Mouse (Mus musculus): ENCODE measurements around the gene Fryl. TPM values are rescaled to one million over a fixed set of nuclear protein-coding genes. Genes with fewer than 3 reads are reported as not detected.
"Not testable (repeated sequence)": the region's sequence is repeated elsewhere in the genome, so short reads cannot be mapped to it uniquely, and the experiment has no call there.

The Fryl gene
- total RNA-seq, 1 experiment from 2014 or later, result 52.3 TPM

DNA sequence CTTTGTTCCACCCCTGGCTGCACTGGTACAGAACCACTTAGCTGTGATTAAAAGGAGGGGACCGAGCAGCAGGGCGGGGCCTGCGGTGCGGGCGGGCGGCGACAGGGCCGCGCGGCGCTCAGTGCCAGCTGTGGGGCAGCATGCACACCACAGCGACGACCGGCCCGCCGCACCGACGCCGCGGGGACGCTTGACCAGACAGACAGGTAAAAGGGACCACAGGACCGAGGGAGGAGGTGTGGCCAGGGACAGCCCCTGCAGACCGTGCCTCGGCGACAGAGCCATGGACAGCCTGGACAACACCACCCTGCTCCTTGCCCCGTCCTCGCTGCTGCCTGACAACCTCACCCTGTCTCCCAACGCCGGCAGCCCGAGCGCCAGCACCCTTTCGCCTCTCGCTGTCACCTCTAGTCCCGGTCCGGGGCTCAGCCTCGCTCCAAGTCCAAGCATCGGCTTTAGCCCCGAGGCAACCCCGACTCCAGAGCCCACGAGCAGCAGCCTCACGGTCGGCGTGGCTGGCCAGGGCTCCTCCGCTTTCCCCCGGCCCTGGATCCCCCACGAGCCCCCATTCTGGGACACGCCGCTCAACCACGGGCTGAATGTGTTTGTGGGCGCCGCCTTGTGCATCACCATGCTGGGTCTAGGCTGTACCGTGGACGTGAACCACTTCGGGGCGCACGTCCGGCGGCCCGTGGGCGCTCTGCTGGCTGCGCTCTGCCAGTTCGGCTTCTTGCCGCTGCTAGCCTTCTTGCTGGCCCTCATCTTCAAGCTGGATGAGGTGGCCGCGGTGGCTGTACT lies 249.4 kb downstream of the Fryl start, which contains the start of gene Slc10a4:
Gene Slc10a4, plus strand, starts transcription at position 100 of the 798 bp plus-strand sequence.
- peak; percentile 60 for DNase-seq

DNA sequence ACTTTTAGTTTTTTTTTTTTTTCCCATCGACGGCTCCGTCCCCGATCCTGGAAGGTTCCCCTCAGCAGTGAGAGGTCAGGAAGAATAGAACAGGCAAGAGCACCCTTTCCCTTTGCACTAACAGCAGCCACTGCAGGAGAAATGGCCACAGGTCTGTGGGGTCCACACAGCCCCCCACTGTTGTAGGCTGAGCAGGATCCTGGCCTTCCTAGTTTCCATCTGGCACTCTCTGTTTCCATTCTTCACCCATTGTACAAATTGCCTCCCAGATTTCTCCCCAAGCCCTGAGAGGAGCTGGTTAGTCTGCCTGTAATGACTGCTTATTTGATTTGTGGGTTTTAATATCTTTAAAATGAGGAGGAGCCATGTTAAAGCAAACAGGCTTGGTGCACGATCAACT lies 252.4 kb downstream of the Fryl start:
- DNase-seq, result no peak

DNA sequence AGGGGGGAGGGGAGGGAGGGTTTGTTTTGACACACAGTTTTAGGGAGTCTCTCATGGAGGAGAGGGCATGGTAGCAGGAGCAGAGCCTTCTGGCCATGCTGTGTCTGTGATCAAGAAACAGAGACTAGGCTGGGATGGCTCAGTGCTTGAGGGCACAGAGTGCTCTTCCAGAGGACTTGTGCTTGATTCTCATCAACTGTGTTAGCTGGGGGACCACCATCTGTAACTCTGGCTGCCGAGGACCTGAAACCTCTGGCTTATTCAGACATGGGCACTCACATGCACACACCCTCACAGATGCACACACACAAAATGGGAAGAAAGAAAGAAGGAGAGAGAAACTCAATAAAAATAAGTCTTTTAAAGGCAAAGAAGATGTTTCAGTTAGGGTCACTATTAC lies 257.9 kb downstream of the Fryl start:
- DNase-seq, result not testable (repeated sequence)

DNA sequence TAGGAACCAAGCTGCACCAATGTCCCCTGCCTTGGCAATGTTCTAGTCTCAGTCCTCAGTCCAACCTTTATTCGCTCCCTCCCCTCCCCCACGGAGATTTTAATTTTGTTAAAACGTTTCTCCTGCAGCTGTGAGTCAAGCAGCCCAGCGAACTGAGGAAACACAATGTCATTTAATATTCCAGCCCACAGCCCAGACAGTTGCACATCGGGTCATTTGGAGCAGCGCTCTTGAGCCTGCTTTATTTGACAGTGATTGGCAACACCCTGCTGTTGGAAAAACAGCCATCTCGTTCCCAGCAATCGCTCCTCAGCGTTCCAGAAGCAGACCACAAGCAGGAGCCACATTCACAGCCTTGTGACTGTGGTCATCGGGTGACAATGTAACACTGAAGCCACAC lies 261.0 kb downstream of the Fryl start:
- DNase-seq, result no peak

DNA sequence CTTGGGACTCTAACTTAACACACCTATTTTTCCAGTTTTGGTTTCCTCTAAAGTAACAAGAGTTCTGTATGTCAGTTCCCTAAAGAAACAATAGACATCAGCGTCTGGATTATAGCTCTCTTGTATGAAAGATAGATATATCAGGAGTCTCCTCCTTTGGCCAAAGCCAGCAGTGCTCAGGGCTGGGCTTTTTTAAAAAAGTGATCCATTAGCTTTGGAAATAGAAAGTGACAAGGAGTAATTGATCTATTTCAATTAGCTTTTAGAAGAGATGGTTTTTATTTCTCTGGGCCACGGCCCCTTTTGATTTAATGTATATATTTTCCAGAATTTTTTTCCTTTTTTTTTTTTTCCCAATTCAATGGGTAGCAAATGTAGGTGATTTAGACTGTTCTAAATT lies 261.5 kb downstream of the Fryl start:
- no peak for DNase-seq

DNA sequence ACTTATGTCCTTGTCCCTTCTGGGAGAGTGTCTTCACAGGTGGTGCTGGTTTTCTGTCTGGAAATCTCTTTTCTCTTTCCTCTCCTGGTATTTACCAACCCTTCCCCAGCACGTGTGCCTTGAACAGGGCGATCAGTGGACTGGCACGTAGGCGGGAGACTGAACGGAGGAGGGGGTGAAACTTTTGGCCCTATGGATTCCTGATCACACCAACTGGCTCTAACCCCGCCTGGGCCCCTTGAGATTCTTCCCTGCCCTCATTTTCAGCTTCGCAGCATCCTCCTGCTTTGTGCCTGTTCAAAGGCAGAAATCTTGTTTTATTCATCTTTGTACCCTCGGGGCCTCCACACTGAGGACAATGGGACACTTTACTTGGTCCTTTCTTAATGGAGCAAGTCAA lies 262.0 kb downstream of the Fryl start:
- DNase-seq, result no peak

DNA sequence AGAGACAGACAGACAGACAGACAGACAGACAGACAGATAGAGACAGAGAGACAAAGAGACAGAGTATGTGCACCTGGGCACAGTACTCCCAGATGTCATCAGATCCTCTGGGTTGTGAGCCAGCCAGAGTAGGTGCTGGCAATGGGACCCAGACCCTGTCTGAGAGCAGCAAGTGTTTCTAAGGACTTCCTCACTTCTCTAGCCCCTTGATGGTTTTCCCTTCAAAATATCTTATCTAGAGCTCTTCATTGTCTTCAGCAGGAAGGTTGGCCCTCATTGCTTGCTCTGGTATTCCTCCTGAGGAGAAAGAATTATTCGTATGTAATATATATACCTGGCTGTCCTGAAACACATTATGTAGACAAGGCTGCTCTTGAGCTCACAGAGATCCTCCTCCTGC lies 263.9 kb downstream of the Fryl start:
- no peak for DNase-seq

DNA sequence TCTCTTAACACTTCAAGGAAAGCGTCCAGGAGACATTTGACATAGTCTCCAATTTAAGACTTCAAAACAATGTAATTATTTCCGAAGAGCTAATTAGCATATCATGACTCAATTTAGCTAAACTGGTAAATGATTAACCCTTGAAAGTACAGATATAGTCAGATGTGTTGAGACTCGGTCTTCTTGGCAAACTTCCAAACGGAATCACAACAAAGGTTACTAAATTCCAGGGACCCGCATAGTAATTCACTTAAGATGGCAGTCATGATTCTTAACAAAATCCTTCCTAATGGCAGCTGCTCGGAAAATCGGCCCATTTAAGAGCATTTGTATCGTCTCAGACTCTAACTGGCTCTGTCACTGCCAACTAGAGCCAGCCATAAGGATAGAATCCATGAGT lies 266.7 kb downstream of the Fryl start:
- DNase-seq, result no peak

DNA sequence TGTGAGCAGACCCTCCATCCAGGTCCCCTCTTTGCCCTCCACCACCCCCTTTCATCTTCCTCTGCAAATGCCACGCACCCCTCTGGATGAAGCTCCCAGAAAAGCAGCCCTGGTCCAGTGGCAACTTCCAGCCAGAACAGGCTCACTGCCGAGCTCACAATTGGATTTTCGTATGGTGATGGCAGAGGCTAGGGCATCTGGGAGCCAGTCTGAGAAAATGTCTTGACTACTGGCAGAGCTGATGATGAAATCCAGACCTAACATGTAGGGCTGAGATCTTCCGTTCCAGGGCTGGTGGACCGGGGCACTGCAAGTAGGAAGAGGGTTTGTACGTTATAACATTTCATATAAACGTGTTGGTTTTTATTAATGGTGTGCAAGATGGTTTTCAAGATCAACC lies 268.6 kb downstream of the Fryl start:
- no peak for DNase-seq

DNA sequence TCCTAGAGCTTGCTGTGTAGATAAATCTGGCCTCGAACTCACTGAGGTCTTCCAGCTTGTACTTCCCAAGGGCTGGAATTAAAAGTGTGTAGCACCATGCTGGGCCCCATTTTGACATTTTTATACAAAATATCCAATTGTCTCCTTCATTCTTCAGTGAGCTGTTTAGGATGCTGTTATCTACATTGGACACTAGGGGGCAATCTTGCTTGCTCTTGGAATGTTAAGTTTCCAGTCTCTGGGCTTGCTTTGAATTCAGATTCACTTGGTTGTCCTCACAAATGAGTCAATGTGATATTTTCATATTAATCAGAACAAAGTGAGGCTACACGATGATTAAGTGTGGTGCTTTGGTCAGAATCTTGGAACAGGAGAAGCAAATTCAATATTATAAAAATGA lies 272.3 kb downstream of the Fryl start:
- DNase-seq, result no peak

DNA sequence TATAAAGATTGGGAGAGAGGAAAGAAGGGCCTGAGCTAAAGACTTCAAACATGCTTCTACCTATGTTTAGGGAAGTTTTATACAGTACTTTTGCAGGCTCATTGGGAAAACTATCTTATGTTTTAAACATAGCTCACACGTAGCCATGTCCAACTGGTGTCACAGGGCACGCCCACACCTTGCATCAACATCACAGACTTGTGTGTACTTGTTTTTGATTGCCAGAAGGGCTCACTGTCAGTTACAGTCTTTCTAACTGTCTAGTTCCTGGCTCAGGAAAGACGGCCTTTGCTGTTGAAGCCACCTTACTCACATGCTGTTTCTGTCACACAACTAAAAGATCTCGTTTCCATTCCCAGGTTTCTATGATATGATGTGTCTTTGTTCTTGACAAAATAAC lies 279.9 kb downstream of the Fryl start:
- no peak for DNase-seq

DNA sequence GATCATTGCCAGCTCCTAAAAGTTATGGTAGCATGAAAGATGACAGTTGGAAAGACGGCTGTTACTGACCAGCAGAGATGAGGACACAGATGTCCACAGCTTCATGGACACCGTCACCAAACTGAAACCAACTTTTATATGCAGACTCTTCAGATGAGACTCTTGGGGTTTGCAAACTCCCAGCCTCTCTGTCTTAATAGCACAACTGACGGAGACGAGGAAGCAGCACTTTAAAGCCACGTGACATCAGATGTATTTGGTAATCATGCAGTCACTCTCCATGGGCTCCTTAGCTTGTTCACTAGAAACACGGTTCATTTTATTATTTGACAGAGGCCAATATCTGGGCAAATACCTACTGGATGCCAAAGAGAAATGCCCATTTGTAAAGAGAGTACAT lies 280.4 kb downstream of the Fryl start:
- DNase-seq, result no peak

DNA sequence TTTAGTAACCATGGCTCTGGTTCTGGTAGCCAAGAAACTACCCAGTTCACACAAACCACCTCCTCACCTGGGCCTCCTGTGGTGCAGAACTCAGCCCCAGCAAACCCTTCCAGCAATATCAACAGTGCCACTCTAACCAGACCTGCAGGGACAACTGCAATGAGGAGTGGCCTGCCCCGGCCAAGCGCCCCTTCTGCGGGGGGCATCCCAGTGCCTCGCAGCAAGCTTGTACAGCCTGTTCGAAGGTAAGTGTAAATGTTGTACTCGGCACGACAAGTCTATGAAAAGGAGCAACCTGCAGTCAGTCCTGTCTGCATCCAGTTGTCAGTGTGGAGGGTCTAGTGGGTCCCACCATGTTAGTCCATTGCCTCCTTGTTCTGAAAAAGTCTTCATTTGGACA lies 281.8 kb downstream of the Fryl start, which contains the start of gene Gm10135:
Gene Gm10135, minus strand, starts transcription at position 101 of the 400 bp plus-strand sequence.
- no peak for DNase-seq

DNA sequence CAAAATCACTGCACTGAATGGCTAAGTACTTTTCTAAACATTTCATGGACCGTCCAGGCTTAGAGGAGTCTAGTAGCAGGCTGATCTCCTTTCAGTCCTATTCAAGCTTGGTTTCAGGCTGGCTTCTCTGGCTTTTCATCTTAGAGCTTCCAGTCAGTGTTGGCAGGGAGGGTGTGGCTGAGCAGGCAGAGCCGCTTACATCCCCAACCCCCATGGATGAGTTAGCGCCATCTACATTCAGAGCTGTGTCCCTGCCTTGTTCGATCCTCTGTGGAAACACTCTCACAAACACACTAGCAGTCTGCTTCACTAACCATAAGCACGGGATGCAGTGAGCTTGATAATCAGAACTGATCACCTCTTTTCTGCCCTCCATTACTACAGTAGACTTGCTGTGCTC lies 283.5 kb downstream of the Fryl start:
- no peak for DNase-seq

DNA sequence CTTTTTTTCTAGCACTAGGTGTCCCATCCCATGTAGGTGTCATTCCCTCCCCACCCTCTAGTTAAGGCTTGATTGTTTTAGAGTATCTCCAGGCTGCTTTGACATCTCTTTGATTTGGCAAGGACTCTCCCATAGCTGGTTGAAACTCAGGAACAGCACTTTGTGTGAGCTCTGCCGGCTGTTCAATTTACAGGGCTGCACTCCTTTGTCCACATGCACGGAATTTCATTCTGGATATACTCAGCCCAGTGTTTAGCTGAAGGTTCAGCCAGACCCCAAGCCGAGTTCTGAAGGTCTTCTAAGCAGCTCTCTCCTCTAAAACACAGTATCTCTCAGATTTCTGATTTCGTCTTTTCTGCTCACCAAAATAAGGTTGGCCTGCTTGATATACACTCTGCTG lies 284.0 kb downstream of the Fryl start:
- DNase-seq, result no peak

Other genes with a start within 250 kb of the Fryl start
- gene Slc10a4, start 249.7 kb downstream of the Fryl start, total RNA-seq (2021), result 6.4 and 9.1 TPM in 2 replicates
- 245 and 249 TPM in 2 replicates for gene Ociad1, start 36.2 kb upstream of the Fryl start, total RNA-seq (2021)
- gene Ociad2, start 84.4 kb upstream of the Fryl start, total RNA-seq (2021), result 17.4 and 24.9 TPM in 2 replicates
- gene Cwh43, start 149.5 kb upstream of the Fryl start, total RNA-seq (2021), result 0.12 TPM in 1 of 2 replicates, not detected in the other
- 38.0 and 55.6 TPM in 2 replicates for gene Dcun1d4, start 224.4 kb upstream of the Fryl start, total RNA-seq (2021)